Mouse (Mus musculus): ENCODE data around the gene B3gntl1. TPM values are rescaled to one million over a fixed set of nuclear protein-coding genes. Genes with fewer than 3 reads are reported as not detected.

The B3gntl1 gene
- 6.9 and 7.9 TPM in 2 replicates for polyA plus RNA-seq (2016; fragmentation: Nextera tagmentation; extraction: Ambion mirVana)

GRCm38 (mm10) chr11:121672990-121673572 lies at the start of gene B3gntl1:
Gene B3gntl1, minus strand, starts transcription at chr11:121673153.
- WGBS = under 1% methylated on average over 46 of the region's 46 CpGs
- Histone ChIP-seq H3K36me3 (replicated peaks) (no peaks in the 10 kb centered on the region), H3K4me1 (peaks cover 12% of the 10 kb centered on the region)

GRCm38 (mm10) chr11:121722434-121722833 lies 49.5 kb upstream of the B3gntl1 start:
- no peaks in the 10 kb centered on the region for H3K27me3 ChIP-seq
- no peak overlapping the region for H3K4me2 ChIP-seq
- ATAC-seq (ENCODE audit: low FRiP score) = no peak
- H3K9ac ChIP-seq = no peak overlapping the region
- H3K9me3 ChIP-seq = no peaks in the 10 kb centered on the region
- H3K4me1 ChIP-seq = no peaks in the 10 kb centered on the region
- 76% methylated on average over 2 of the region's 2 CpGs for WGBS
- H3K27ac ChIP-seq = no peak overlapping the region
- no peaks in the 10 kb centered on the region for H3K36me3 ChIP-seq (replicated peaks)
- H3K4me3 ChIP-seq (replicated peaks) = no peak overlapping the region

More at GRCm38 (mm10) chr11:121672990-121673572, at the start of gene B3gntl1:
- H3K27me3 ChIP-seq = no peaks in the 10 kb centered on the region
- peak within 1 kb of the TSS; percentile 90 for H3K27ac ChIP-seq
- peak within 1 kb of the TSS; percentile 66 for H3K9ac ChIP-seq
- H3K4me2 ChIP-seq = peak within 1 kb of the TSS; percentile 73
- peak; percentile 100 for ATAC-seq (ENCODE audit: low FRiP score)
- H3K4me3 ChIP-seq (replicated peaks) = peak within 1 kb of the TSS; percentile 71
- 0 out of 2 replicates have a peak, but pooled peaks cover 2% of the 10 kb centered on the region for H3K9me3 ChIP-seq

GRCm38 (mm10) chr11:121720752-121721151 lies 47.8 kb upstream of the B3gntl1 start:
- no peaks in the 10 kb centered on the region for H3K9me3 ChIP-seq
- ATAC-seq (ENCODE audit: low FRiP score) = no peak
- H3K9ac ChIP-seq = no peak overlapping the region
- H3K36me3 ChIP-seq (replicated peaks) = no peaks in the 10 kb centered on the region
- 93% methylated on average over 3 of the region's 3 CpGs for WGBS
- H3K4me1 ChIP-seq = no peaks in the 10 kb centered on the region
- no peak overlapping the region for H3K27ac ChIP-seq
- H3K4me3 ChIP-seq (replicated peaks) = no peak overlapping the region
- no peaks in the 10 kb centered on the region for H3K27me3 ChIP-seq
- H3K4me2 ChIP-seq = no peak overlapping the region

- H3K4me2 ChIP-seq = no peak overlapping the region
- ATAC-seq (ENCODE audit: low FRiP score) = no peak
- no peak overlapping the region for H3K4me3 ChIP-seq (replicated peaks)
- no peak overlapping the region for H3K9ac ChIP-seq
- no peaks in the 10 kb centered on the region for H3K9me3 ChIP-seq
- WGBS = 69% methylated on average over 6 of the region's 6 CpGs
- H3K27ac ChIP-seq = no peak overlapping the region
- no peaks in the 10 kb centered on the region for H3K27me3 ChIP-seq
- no peaks in the 10 kb centered on the region for H3K4me1 ChIP-seq
- no peaks in the 10 kb centered on the region for H3K36me3 ChIP-seq (replicated peaks)
These were observed 44.8 kb upstream of the B3gntl1 start for GRCm38 (mm10) chr11:121717724-121718123.

- ATAC-seq (ENCODE audit: low FRiP score) = no peak
- no peaks in the 10 kb centered on the region for H3K36me3 ChIP-seq (replicated peaks)
- WGBS = 71% methylated on average over 2 of the region's 2 CpGs
- no peak overlapping the region for H3K9ac ChIP-seq
- no peaks in the 10 kb centered on the region for H3K9me3 ChIP-seq
- no peak overlapping the region for H3K4me2 ChIP-seq
- H3K4me3 ChIP-seq (replicated peaks) = no peak overlapping the region
- H3K4me1 ChIP-seq = no peaks in the 10 kb centered on the region
- no peaks in the 10 kb centered on the region for H3K27me3 ChIP-seq
- H3K27ac ChIP-seq = no peak overlapping the region
These were observed 42.0 kb upstream of the B3gntl1 start for GRCm38 (mm10) chr11:121714745-121715485.

- Histone ChIP-seq H3K4me1 (no peaks in the 10 kb centered on the region), H3K4me3 (replicated peaks) (no peak overlapping the region), H3K27me3 (no peaks in the 10 kb centered on the region), H3K9me3 (no peaks in the 10 kb centered on the region), H3K9ac (no peak overlapping the region), H3K27ac (no peak overlapping the region), H3K4me2 (no peak overlapping the region), H3K36me3 (replicated peaks) (no peaks in the 10 kb centered on the region)
- no peak for ATAC-seq (ENCODE audit: low FRiP score)
- 93% methylated on average over 2 of the region's 2 CpGs for WGBS
These were observed 40.6 kb upstream of the B3gntl1 start for GRCm38 (mm10) chr11:121713569-121713968.

- H3K4me1 ChIP-seq = no peaks in the 10 kb centered on the region
- no peak overlapping the region for H3K4me2 ChIP-seq
- no peak overlapping the region for H3K9ac ChIP-seq
- H3K27me3 ChIP-seq = no peaks in the 10 kb centered on the region
- ATAC-seq (ENCODE audit: low FRiP score) = no peak
- H3K4me3 ChIP-seq (replicated peaks) = no peak overlapping the region
- no peaks in the 10 kb centered on the region for H3K9me3 ChIP-seq
- no peaks in the 10 kb centered on the region for H3K36me3 ChIP-seq (replicated peaks)
- 95% methylated on average over 6 of the region's 6 CpGs for WGBS
- H3K27ac ChIP-seq = no peak overlapping the region
These were observed 40.0 kb upstream of the B3gntl1 start for GRCm38 (mm10) chr11:121712987-121713386.

GRCm38 (mm10) chr11:121710245-121710644 lies 37.3 kb upstream of the B3gntl1 start:
- no peak overlapping the region for H3K4me3 ChIP-seq (replicated peaks)
- peaks cover 8% of the 10 kb centered on the region for H3K27me3 ChIP-seq
- no peak overlapping the region for H3K9ac ChIP-seq
- no peak for ATAC-seq (ENCODE audit: low FRiP score)
- no peak overlapping the region for H3K27ac ChIP-seq
- WGBS = 94% methylated on average over 5 of the region's 5 CpGs
- no peaks in the 10 kb centered on the region for H3K9me3 ChIP-seq
- no peaks in the 10 kb centered on the region for H3K4me1 ChIP-seq
- no peak overlapping the region for H3K4me2 ChIP-seq
- no peaks in the 10 kb centered on the region for H3K36me3 ChIP-seq (replicated peaks)

- ATAC-seq (ENCODE audit: low FRiP score) = no peak
- H3K9ac ChIP-seq = no peak overlapping the region
- no peaks in the 10 kb centered on the region for H3K4me1 ChIP-seq
- 74% methylated on average over 4 of the region's 4 CpGs for WGBS
- no peak overlapping the region for H3K4me3 ChIP-seq (replicated peaks)
- H3K36me3 ChIP-seq (replicated peaks) = no peaks in the 10 kb centered on the region
- no peaks in the 10 kb centered on the region for H3K9me3 ChIP-seq
- H3K4me2 ChIP-seq = no peak overlapping the region
- H3K27ac ChIP-seq = no peak overlapping the region
- peaks cover 17% of the 10 kb centered on the region for H3K27me3 ChIP-seq
These were observed 36.3 kb upstream of the B3gntl1 start for GRCm38 (mm10) chr11:121709278-121709677.

GRCm38 (mm10) chr11:121706521-121707005 lies 33.6 kb upstream of the B3gntl1 start:
- WGBS = 50% methylated on average over 7 of the region's 7 CpGs
- H3K4me2 ChIP-seq = no peak overlapping the region
- peaks cover 21% of the 10 kb centered on the region for H3K4me1 ChIP-seq
- H3K9me3 ChIP-seq = no peaks in the 10 kb centered on the region
- no peak overlapping the region for H3K27ac ChIP-seq
- peaks cover 44% of the 10 kb centered on the region for H3K27me3 ChIP-seq
- H3K9ac ChIP-seq = no peak overlapping the region
- H3K36me3 ChIP-seq (replicated peaks) = no peaks in the 10 kb centered on the region
- H3K4me3 ChIP-seq (replicated peaks) = no peak overlapping the region
- no peak for ATAC-seq (ENCODE audit: low FRiP score)

GRCm38 (mm10) chr11:121703619-121704215 lies 30.8 kb upstream of the B3gntl1 start:
- H3K4me2 ChIP-seq = peak overlapping the region; percentile 100
- H3K9me3 ChIP-seq = no peaks in the 10 kb centered on the region
- 14% methylated on average over 16 of the region's 16 CpGs for WGBS
- no peak overlapping the region for H3K27ac ChIP-seq
- peak overlapping the region; percentile 63; the same call in 1 of the 2 replicates for H3K9ac ChIP-seq
- peaks cover 21% of the 10 kb centered on the region for H3K4me1 ChIP-seq
- no peaks in the 10 kb centered on the region for H3K36me3 ChIP-seq (replicated peaks)
- ATAC-seq (ENCODE audit: low FRiP score) = no peak
- H3K27me3 ChIP-seq = peaks cover 56% of the 10 kb centered on the region
- peak overlapping the region; percentile 64 for H3K4me3 ChIP-seq (replicated peaks)

- WGBS = under 1% methylated on average over 40 of the region's 40 CpGs
- peaks cover 21% of the 10 kb centered on the region for H3K4me1 ChIP-seq
- ATAC-seq (ENCODE audit: low FRiP score) = 0 out of 2 replicates have a peak, but pooled peaks have one; percentile 31
- H3K27ac ChIP-seq = no peak overlapping the region
- peak overlapping the region; percentile 100 for H3K4me2 ChIP-seq
- peak overlapping the region; percentile 63 for H3K9ac ChIP-seq
- H3K4me3 ChIP-seq (replicated peaks) = peak overlapping the region; percentile 64
- no peaks in the 10 kb centered on the region for H3K36me3 ChIP-seq (replicated peaks)
- peaks cover 56% of the 10 kb centered on the region for H3K27me3 ChIP-seq
- H3K9me3 ChIP-seq = no peaks in the 10 kb centered on the region
These were observed 30.1 kb upstream of the B3gntl1 start for GRCm38 (mm10) chr11:121702895-121703618.

All from forebrain, embryonic 12.5 days (tissue).